ENCODE assay signal across 8 mouse cellular contexts in genomic region chr10:55979898-55980521, GRCm38 (mm10).
DNase-seq lines count a peak whose midpoint lies in the region; TF ChIP-seq lines count a peak whose summit lies in the region.

No protein-coding gene starts in this region.

- H3K4me1 ChIP-seq in cerebellum, adult 2 months (ENCODE audit: control insufficient read depth, insufficient read depth, low read length), result no peaks in the 10 kb centered on the region

- TF ChIP-seq POLR2A in cerebellum, adult 2 months (IDR thresholded peaks at IDR 0.05; ENCODE audit: borderline replicate concordance, insufficient read depth, low read length), result no peak

- intact Hi-C loops in heart, postnatal 10 days (cut with DNase I), result no loop called here

- peak; percentile 55; the same call in 1 of the 2 replicates for TF ChIP-seq CTCF in cerebellum, adult 2 months (IDR thresholded peaks at IDR 0.05; ENCODE audit: borderline replicate concordance, insufficient read depth, low read depth, low read length)

- H3K27ac ChIP-seq in cerebellum, adult 2 months (ENCODE audit: insufficient read depth, low read length), result no peak overlapping the region

- 25% methylated on average over 2 of the region's 2 CpGs for WGBS in cerebellum, adult 2 months

- H3K27me3 ChIP-seq in cerebellum, adult 2 months (ENCODE audit: control insufficient read depth, insufficient read depth, low read length), result no peaks in the 10 kb centered on the region

- H3K4me3 ChIP-seq in cerebellum, adult 2 months (replicated peaks; ENCODE audit: insufficient read depth, low read depth, low read length), result no peak overlapping the region

- DNase-seq in cerebellum, adult 2 months, result peak; percentile 8 to 14
- DNase-seq in cerebellum, adult 11 months, result no peak
- DNase-seq in R1 (ENCODE audit: low read depth, low spot score), result peak; percentile 58
- peak; percentile 42 for DNase-seq in embryo, embryonic 9.5 days (ENCODE audit: extremely low spot score)
- peak; percentile 43 to 68 for DNase-seq in heart, postnatal 10 days
- DNase-seq in layer of hippocampus, adult 11-12 months (ENCODE audit: low spot score), result peak; percentile 68
- DNase-seq in lung, postnatal 10 days, result peak; percentile 49
- peak; percentile 57 to 81 for DNase-seq in right cerebral cortex, adult 2 months (ENCODE audit: low spot score in 2 of 2)
